Mouse (Mus musculus) ES-Bruce4 (cell line): Measurements from ENCODE around the gene Plgrkt. TPM values are rescaled to one million over a fixed set of nuclear protein-coding genes. Genes with fewer than 3 reads are reported as not detected.

ENCODE experiments used
- H3K27ac ChIP-seq: 2 replicates; pipeline ENCODE4 v1.5.1; 2012; ENCODE audit warnings: low read length, inconsistent platforms; ENCODE audit not compliant: insufficient read depth
- H3K27me3 ChIP-seq: 2 replicates; pipeline ENCODE4 v1.6.1; 2012; ENCODE audit warnings: mild to moderate bottlenecking, low read length, inconsistent platforms; ENCODE audit not compliant: control insufficient read depth, poor library complexity, insufficient read depth, severe bottlenecking
- H3K36me3 ChIP-seq: 2 replicates; pipeline ENCODE4 v1.6.1; 2012; ENCODE audit warnings: inconsistent platforms, mild to moderate bottlenecking, low read length, moderate library complexity; ENCODE audit not compliant: control insufficient read depth, poor library complexity, insufficient read depth, severe bottlenecking
- H3K4me1 ChIP-seq: one replicate; pipeline ENCODE4 v1.8.1; 2011; ENCODE audit warnings: low read length; ENCODE audit not compliant: control insufficient read depth, insufficient read depth
- H3K4me3 ChIP-seq: 2 replicates; pipeline ENCODE4 v1.5.1; 2011; ENCODE audit warnings: low read depth, mild to moderate bottlenecking, low read length
- H3K9ac ChIP-seq: 2 replicates; pipeline ENCODE4 v1.6.1; 2012; ENCODE audit warnings: low read depth, mild to moderate bottlenecking, inconsistent platforms; ENCODE audit not compliant: poor library complexity, severe bottlenecking
- H3K9me3 ChIP-seq: replicated peaks from 2 replicates; pipeline ENCODE4 v1.6.1; 2012; ENCODE audit warnings: mild to moderate bottlenecking, low read length, inconsistent platforms; ENCODE audit not compliant: control insufficient read depth, poor library complexity, insufficient read depth, severe bottlenecking
- CTCF ChIP-seq: IDR thresholded peaks from one replicate; pipeline ENCODE4 v1.8.1; 2011; ENCODE audit warnings: low read depth, low read length
- EP300 ChIP-seq: IDR thresholded peaks from 2 replicates; pipeline ENCODE4 v1.6.1; 2011; ENCODE audit warnings: low read depth, low read length; ENCODE audit not compliant: insufficient read depth
- POLR2A ChIP-seq: IDR thresholded peaks from one replicate; pipeline ENCODE4 v1.8.1; 2011; ENCODE audit warnings: low read length; ENCODE audit not compliant: insufficient read depth
- polyA plus RNA-seq: library from polyadenylated mRNA; stranded (reverse); fragments of >200 nt; gene quantifications from 2 replicates; pipeline ENCODE4 v1.2.4, GENCODE M21; 2011; ENCODE audit warnings: low read depth; ENCODE audit not compliant: missing spikeins, insufficient read depth, insufficient read length

The Plgrkt gene
- polyA plus RNA-seq, 1 experiment, result 35.8 TPM

GRCm38 (mm10) chr19:29374947-29375346 lies 7.8 kb upstream of the Plgrkt start:
- TF ChIP-seq POLR2A, result no peak
- TF ChIP-seq EP300, result no peak
- no peak for TF ChIP-seq CTCF
- Histone ChIP-seq H3K27me3 (no peaks in the 10 kb centered on the region; the same call in 1 of the 2 replicates), H3K9ac (no peak overlapping the region), H3K27ac (no peak overlapping the region), H3K4me3 (no peak overlapping the region), H3K36me3 (no peaks in the 10 kb centered on the region), H3K4me1 (no peaks in the 10 kb centered on the region), H3K9me3 (no peaks in the 10 kb centered on the region)

GRCm38 (mm10) chr19:29373438-29373837 lies 6.2 kb upstream of the Plgrkt start:
- Histone ChIP-seq H3K27me3 (no peaks in the 10 kb centered on the region; the same call in 1 of the 2 replicates), H3K9me3 (no peaks in the 10 kb centered on the region), H3K9ac (no peak overlapping the region), H3K36me3 (no peaks in the 10 kb centered on the region), H3K4me1 (no peaks in the 10 kb centered on the region), H3K4me3 (no peak overlapping the region), H3K27ac (no peak overlapping the region)
- no peak for TF ChIP-seq POLR2A
- TF ChIP-seq CTCF, result no peak
- TF ChIP-seq EP300, result no peak

GRCm38 (mm10) chr19:29372621-29373020 lies 5.4 kb upstream of the Plgrkt start:
- H3K27me3 ChIP-seq, result no peaks in the 10 kb centered on the region; the same call in 1 of the 2 replicates
- H3K4me3 ChIP-seq, result no peak overlapping the region
- H3K9ac ChIP-seq, result no peak overlapping the region
- no peaks in the 10 kb centered on the region for H3K9me3 ChIP-seq
- TF ChIP-seq POLR2A, result no peak
- no peak for TF ChIP-seq EP300
- no peak for TF ChIP-seq CTCF
- H3K27ac ChIP-seq, result no peak overlapping the region
- no peaks in the 10 kb centered on the region for H3K4me1 ChIP-seq
- H3K36me3 ChIP-seq, result no peaks in the 10 kb centered on the region

- Histone ChIP-seq H3K36me3 (no peaks in the 10 kb centered on the region), H3K9ac (no peak overlapping the region), H3K9me3 (no peaks in the 10 kb centered on the region), H3K4me1 (no peaks in the 10 kb centered on the region), H3K27me3 (no peaks in the 10 kb centered on the region; the same call in 1 of the 2 replicates), H3K27ac (no peak overlapping the region), H3K4me3 (no peak overlapping the region)
- TF ChIP-seq POLR2A (no peak), EP300 (no peak), CTCF (no peak)
Observed at GRCm38 (mm10) chr19:29372138-29372537, 4.9 kb upstream of the Plgrkt start.

GRCm38 (mm10) chr19:29371284-29372081 lies 4.3 kb upstream of the Plgrkt start:
- Histone ChIP-seq H3K4me1 (no peaks in the 10 kb centered on the region), H3K9ac (no peak overlapping the region)
- TF ChIP-seq POLR2A (no peak), EP300 (no peak), CTCF (no peak)

More at GRCm38 (mm10) chr19:29371284-29372081, 4.3 kb upstream of the Plgrkt start:
- Histone ChIP-seq H3K27me3 (no peaks in the 10 kb centered on the region; the same call in 1 of the 2 replicates), H3K4me3 (no peak overlapping the region), H3K36me3 (no peaks in the 10 kb centered on the region), H3K9me3 (no peaks in the 10 kb centered on the region), H3K27ac (no peak overlapping the region)
